Mouse (Mus musculus): ENCODE results near the gene Mknk1. TPM values are rescaled to one million over a fixed set of nuclear protein-coding genes. Genes with fewer than 3 reads are reported as not detected.

Gene Mknk1
- polyA plus RNA-seq (2015; fragmentation: Illumina TruSeq; extraction: RNeasy Lipid Tissue Mini Kit (QIAGEN cat#74804); ENCODE audit: insufficient read depth, low replicate concordance), result 85.0 TPM

DNA sequence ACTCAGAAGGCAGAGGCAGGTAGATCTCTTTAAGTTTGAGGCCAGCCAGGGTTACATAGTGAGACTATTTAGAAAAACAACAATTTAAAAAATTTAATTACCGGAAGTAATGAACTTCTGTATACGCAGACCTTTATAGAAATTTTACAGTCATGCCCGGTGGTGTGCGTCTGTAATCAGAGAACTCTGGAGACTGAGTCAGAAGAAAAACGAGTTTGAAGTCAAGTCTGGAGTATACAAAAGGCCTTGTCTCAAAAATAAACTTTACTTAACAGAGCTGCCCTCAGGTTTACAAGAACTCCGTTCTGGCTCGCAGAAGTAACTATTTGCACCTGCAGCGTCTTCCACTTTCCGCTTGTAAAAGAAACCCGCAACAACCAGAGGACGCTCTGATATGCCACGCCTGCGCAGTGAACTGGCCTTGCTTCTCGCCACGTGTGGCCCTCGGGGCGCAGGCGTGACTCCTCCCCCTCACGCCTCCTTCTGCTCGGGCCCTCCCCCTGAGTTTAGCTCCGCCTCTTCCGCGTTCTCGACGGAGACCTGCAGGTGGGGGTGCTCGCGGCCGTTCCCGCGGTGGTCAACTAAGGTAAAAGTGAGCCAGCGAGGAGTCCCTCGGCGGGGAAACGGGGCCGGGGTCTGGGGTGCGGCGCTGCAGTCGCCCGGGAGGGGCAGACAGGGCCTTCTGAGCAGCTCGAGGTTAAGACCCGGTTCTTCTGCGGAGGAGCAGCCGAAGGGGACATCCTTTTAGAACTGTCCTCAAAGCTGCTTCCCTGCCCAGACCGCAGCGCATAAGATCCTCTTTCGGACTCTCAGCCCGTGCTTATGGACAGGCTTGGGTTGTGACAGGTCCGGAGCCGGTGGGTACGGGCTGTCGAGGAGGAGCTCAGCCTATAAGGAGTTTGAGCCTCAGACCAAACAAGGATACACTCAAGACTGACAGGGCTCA is at the start of gene Mknk1:
Gene Mknk1 (plus strand): TSS at position 503 of the 946 bp plus-strand sequence.

DNA sequence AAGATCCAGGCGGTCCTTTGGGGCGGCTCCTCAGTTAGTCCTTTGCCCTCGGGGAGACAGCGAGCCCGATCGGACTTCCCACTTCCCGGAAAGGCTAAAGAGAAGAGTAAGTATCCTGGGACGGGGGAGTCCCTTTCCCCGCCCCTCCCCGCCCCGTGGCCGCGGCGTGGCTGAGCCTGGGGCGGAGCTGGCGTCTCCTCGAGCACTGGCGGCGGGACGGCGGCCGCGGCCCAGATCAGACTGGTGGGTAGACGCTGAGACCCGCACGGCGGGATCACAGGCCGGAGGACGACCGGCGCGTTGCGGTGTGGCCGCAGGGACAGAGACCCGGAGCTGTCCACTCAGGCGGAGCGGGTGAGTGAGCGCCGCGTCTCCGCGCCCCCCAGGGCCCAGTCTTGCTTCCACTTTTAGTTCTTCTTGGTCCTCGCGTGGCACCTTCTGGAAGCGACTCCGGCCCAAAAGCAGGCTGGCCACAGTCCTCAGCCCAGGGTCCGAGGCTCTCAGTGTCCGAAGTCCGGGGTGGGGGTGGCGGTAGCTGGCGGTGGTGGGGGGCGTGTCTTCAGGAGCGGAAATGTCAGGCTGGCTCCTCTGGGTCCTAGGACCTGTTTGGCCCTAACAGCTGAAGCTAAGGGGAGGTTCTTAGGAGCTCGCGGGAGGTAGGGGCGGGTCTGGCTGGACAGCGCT is 11.0 kb upstream of the Mknk1 start, which contains the start of gene Mob3c:
Gene Mob3c (plus strand): TSS at position 205 of the 684 bp plus-strand sequence.

DNA sequence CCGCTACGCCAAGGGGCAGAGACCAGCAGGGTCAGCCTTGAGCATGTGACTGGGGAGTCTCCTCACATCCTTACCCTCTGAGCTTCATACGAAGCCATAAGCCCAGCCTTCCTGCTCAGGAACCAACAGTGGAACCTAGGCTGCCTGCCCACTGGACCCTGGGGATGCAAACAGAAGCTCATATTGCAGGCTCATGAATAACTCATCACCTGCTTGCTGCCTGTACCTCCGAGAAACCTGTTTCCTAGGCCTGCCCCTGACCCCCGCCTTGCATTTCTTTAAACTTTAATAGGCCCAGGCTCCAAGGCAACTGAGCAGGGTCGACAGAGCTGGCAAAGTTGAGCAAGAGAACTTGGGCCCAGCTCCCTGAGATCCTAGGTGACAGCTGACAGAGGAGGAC is 45.0 kb downstream of the Mknk1 start, which contains the start of gene Kncn:
Gene Kncn (plus strand): TSS at position 379 of the 400 bp plus-strand sequence.

DNA sequence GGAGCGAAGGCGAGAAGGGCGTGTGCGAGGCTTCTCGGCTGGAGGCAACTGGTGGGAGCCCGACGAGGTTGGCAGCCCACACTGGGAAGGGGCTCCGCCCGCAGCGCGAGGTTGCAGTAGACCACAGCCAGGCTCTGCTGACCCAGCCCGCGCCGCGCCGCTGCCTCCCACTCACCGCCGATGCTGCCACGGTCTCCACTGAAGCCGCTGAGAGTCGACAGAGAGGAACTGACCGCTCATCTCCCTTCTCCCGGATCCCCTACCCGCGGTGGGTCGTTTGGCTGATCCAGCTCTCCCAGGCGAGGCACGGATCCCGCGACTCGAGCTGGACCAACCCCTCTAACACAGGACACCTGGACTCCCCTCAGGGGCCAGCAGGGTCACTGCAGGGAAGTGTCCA is 51.6 kb downstream of the Mknk1 start, which contains the start of gene 6430628N08Rik:
Gene 6430628N08Rik (plus strand): TSS at position 113 of the 400 bp plus-strand sequence.

Other genes with a start within 250 kb of the Mknk1 start
- gene Cyp4a32, start 238.2 kb upstream of the Mknk1 start, polyA plus RNA-seq (2015; fragmentation: Illumina TruSeq; extraction: RNeasy Lipid Tissue Mini Kit (QIAGEN cat#74804); ENCODE audit: insufficient read depth, low replicate concordance), result not detected
- 9.9 TPM for gene Cyp4b1, start 191.5 kb upstream of the Mknk1 start, polyA plus RNA-seq (2015; fragmentation: Illumina TruSeq; extraction: RNeasy Lipid Tissue Mini Kit (QIAGEN cat#74804); ENCODE audit: insufficient read depth, low replicate concordance)
- gene Efcab14, start 101.5 kb upstream of the Mknk1 start, polyA plus RNA-seq (2015; fragmentation: Illumina TruSeq; extraction: RNeasy Lipid Tissue Mini Kit (QIAGEN cat#74804); ENCODE audit: insufficient read depth, low replicate concordance), result 31.1 TPM
- gene Tex38, start 58.2 kb upstream of the Mknk1 start, polyA plus RNA-seq (2015; fragmentation: Illumina TruSeq; extraction: RNeasy Lipid Tissue Mini Kit (QIAGEN cat#74804); ENCODE audit: insufficient read depth, low replicate concordance), result 1.1 TPM
- 38.0 TPM for gene Atpaf1, start 54.4 kb upstream of the Mknk1 start, polyA plus RNA-seq (2015; fragmentation: Illumina TruSeq; extraction: RNeasy Lipid Tissue Mini Kit (QIAGEN cat#74804); ENCODE audit: insufficient read depth, low replicate concordance)
- 31.9 TPM for gene Mob3c, start 11.1 kb upstream of the Mknk1 start, polyA plus RNA-seq (2015; fragmentation: Illumina TruSeq; extraction: RNeasy Lipid Tissue Mini Kit (QIAGEN cat#74804); ENCODE audit: insufficient read depth, low replicate concordance)
- gene Kncn, start 45.2 kb downstream of the Mknk1 start, polyA plus RNA-seq (2015; fragmentation: Illumina TruSeq; extraction: RNeasy Lipid Tissue Mini Kit (QIAGEN cat#74804); ENCODE audit: insufficient read depth, low replicate concordance), result not detected
- gene 6430628N08Rik, start 51.5 kb downstream of the Mknk1 start, polyA plus RNA-seq (2015; fragmentation: Illumina TruSeq; extraction: RNeasy Lipid Tissue Mini Kit (QIAGEN cat#74804); ENCODE audit: insufficient read depth, low replicate concordance), result not detected
- not detected for gene Dmbx1, start 100.7 kb downstream of the Mknk1 start, polyA plus RNA-seq (2015; fragmentation: Illumina TruSeq; extraction: RNeasy Lipid Tissue Mini Kit (QIAGEN cat#74804); ENCODE audit: insufficient read depth, low replicate concordance)
- gene Faah, start 178.7 kb downstream of the Mknk1 start, polyA plus RNA-seq (2015; fragmentation: Illumina TruSeq; extraction: RNeasy Lipid Tissue Mini Kit (QIAGEN cat#74804); ENCODE audit: insufficient read depth, low replicate concordance), result 23.8 TPM
- gene Nsun4, start 214.7 kb downstream of the Mknk1 start, polyA plus RNA-seq (2015; fragmentation: Illumina TruSeq; extraction: RNeasy Lipid Tissue Mini Kit (QIAGEN cat#74804); ENCODE audit: insufficient read depth, low replicate concordance), result 21.4 TPM
- gene Uqcrh, start 235.9 kb downstream of the Mknk1 start, polyA plus RNA-seq (2015; fragmentation: Illumina TruSeq; extraction: RNeasy Lipid Tissue Mini Kit (QIAGEN cat#74804); ENCODE audit: insufficient read depth, low replicate concordance), result 789 TPM
- 11.7 TPM for gene Lrrc41, start 236.1 kb downstream of the Mknk1 start, polyA plus RNA-seq (2015; fragmentation: Illumina TruSeq; extraction: RNeasy Lipid Tissue Mini Kit (QIAGEN cat#74804); ENCODE audit: insufficient read depth, low replicate concordance)

Data from spleen, adult 10 weeks (tissue).